Mouse (Mus musculus) myocyte (in vitro differentiated cells): Measurements from ENCODE around the gene Sh3d19.

Experiments
- CEBPB ChIP-seq: IDR thresholded peaks from 2 replicates; pipeline ENCODE4 v1.6.1; 2011; ENCODE audit warnings: mild to moderate bottlenecking, moderate library complexity; ENCODE audit not compliant: poor library complexity, insufficient read depth, severe bottlenecking
- E2F4 ChIP-seq: IDR thresholded peaks from one replicate; pipeline ENCODE4 v1.6.1; 2011; ENCODE audit warnings: mild to moderate bottlenecking, control low read depth, moderate library complexity; ENCODE audit not compliant: insufficient read depth
- MAX ChIP-seq: IDR thresholded peaks from one replicate; pipeline ENCODE4 v1.6.1; 2011; ENCODE audit warnings: low read depth, mild to moderate bottlenecking, control low read depth
- MYOD1 ChIP-seq, 3 experiments: IDR thresholded peaks; one replicate each; pipeline ENCODE4 v1.6.1; 2011; ENCODE audit warnings: control low read depth in 2 of 3, low read depth in 2 of 3, mild to moderate bottlenecking in 2 of 3, moderate library complexity in 1 of 3; ENCODE audit not compliant: insufficient read length in 2 of 3, control insufficient read depth in 1 of 3
- MYOG ChIP-seq, 3 experiments: IDR thresholded peaks; one replicate each; pipeline ENCODE4 v1.6.1; 2011; ENCODE audit warnings: control low read depth in 2 of 3, low read depth in 2 of 3, mild to moderate bottlenecking in 2 of 3; ENCODE audit not compliant: insufficient read length in 2 of 3, control insufficient read depth in 1 of 3, insufficient read depth in 1 of 3
- POLR2A ChIP-seq: IDR thresholded peaks from one replicate; pipeline ENCODE4 v1.6.1; 2011; ENCODE audit warnings: low read depth, mild to moderate bottlenecking, control low read depth, moderate library complexity; ENCODE audit not compliant: insufficient read length
- POLR2AphosphoS2 ChIP-seq: IDR thresholded peaks from one replicate; pipeline ENCODE4 v1.6.1; 2011; ENCODE audit warnings: low read depth, control low read depth; ENCODE audit not compliant: insufficient read length
- REST ChIP-seq: IDR thresholded peaks from one replicate; pipeline ENCODE4 v1.6.1; 2011; ENCODE audit warnings: mild to moderate bottlenecking, control low read depth, moderate library complexity; ENCODE audit not compliant: insufficient read depth, insufficient read length
- USF1 ChIP-seq: IDR thresholded peaks from one replicate; pipeline ENCODE4 v1.6.1; 2011; ENCODE audit warnings: low read depth, mild to moderate bottlenecking, control low read depth, moderate library complexity

- TF ChIP-seq REST (no peak), MYOG (IDR thresholded peaks at IDR 0.05; ENCODE audit: control insufficient read depth in 1 of 3, insufficient read depth in 1 of 3, insufficient read length in 2 of 3, low read depth in 2 of 3) (no peak), MAX (no peak), POLR2A (no peak), USF1 (no peak), E2F4 (no peak), CEBPB (no peak), MYOD1 (IDR thresholded peaks at IDR 0.05; ENCODE audit: control insufficient read depth in 1 of 3, insufficient read length in 2 of 3, low read depth in 2 of 3) (no peak), POLR2AphosphoS2 (no peak)
Observed at GRCm38 (mm10) chr3:86139660-86140059, 168.8 kb downstream of the Sh3d19 start.
